Mouse (Mus musculus) C2C12 (cell line): ENCODE measurements at regions not wholly inside any gene's neighbourhood (a gene's known extent, or its start where the extent isn't known, plus 50 kb on each side); places are given as distances from the start of the nearest gene placed in this dataset.

ENCODE experiments used
- CEBPB ChIP-seq: IDR thresholded peaks from one replicate; pipeline ENCODE4 v1.6.1; 2011; ENCODE audit warnings: low read depth, mild to moderate bottlenecking, control low read depth, moderate library complexity
- CTCF ChIP-seq: IDR thresholded peaks from one replicate; pipeline ENCODE4 v1.5.1; 2011; ENCODE audit not compliant: control insufficient read depth, insufficient read depth, insufficient read length

DNA sequence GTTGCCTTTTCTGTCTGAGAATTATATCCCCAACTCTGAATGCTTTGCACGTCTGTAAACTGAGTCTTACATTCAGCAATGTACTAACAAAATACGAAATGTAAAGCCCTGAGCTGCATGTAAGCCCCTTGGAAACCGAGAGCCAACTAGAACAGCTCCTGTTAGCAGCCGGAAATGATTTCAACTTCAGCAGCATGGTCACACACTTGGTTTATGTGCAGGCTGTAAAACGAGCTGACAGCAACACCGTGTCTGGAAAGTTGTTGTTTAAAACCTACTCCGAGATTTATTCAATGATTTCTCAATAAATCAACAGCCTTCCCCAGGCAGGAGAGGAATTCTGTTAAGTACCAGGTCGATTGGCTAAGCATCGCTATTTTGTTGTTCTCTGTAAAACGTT lies 155.7 kb downstream of the Lrig3 start:
- no peak for TF ChIP-seq CTCF
- TF ChIP-seq CEBPB: no peak
